Mouse (Mus musculus): ENCODE measurements around the gene Adgrv1.

Adgrv1 gene

GRCm38 (mm10) chr13:81606991-81607390, 26.0 kb downstream of the Adgrv1 start:
- no peak for DNase-seq

- DNase-seq: peak; percentile 38
Observed at GRCm38 (mm10) chr13:81596910-81597607, 35.9 kb downstream of the Adgrv1 start.

GRCm38 (mm10) chr13:81578692-81579091, 54.3 kb downstream of the Adgrv1 start:
- DNase-seq: no peak

GRCm38 (mm10) chr13:81570241-81570821, 62.6 kb downstream of the Adgrv1 start:
- peak; percentile 95 for DNase-seq

GRCm38 (mm10) chr13:81550024-81550423, 82.9 kb downstream of the Adgrv1 start:
- DNase-seq: no peak

GRCm38 (mm10) chr13:81534916-81535315, 98.0 kb downstream of the Adgrv1 start:
- DNase-seq: no peak

- peak; percentile 23 for DNase-seq
Observed at GRCm38 (mm10) chr13:81526687-81527086, 106.3 kb downstream of the Adgrv1 start.

- DNase-seq: no peak
Observed at GRCm38 (mm10) chr13:81510142-81510541, 122.8 kb downstream of the Adgrv1 start.

- no peak for DNase-seq
Observed at GRCm38 (mm10) chr13:81497035-81497434, 135.9 kb downstream of the Adgrv1 start.

- DNase-seq: no peak
Observed at GRCm38 (mm10) chr13:81491971-81492370, 141.0 kb downstream of the Adgrv1 start.

GRCm38 (mm10) chr13:81486980-81487379, 146.0 kb downstream of the Adgrv1 start:
- DNase-seq: no peak

GRCm38 (mm10) chr13:81473750-81474149, 159.2 kb downstream of the Adgrv1 start:
- peak; percentile 15 for DNase-seq

GRCm38 (mm10) chr13:81466661-81467060, 166.3 kb downstream of the Adgrv1 start:
- DNase-seq: peak; percentile 7

- DNase-seq: no peak
Observed at GRCm38 (mm10) chr13:81465794-81466193, 167.2 kb downstream of the Adgrv1 start.

- DNase-seq: no peak
Observed at GRCm38 (mm10) chr13:81449630-81450029, 183.3 kb downstream of the Adgrv1 start.

GRCm38 (mm10) chr13:81449198-81449597, 183.8 kb downstream of the Adgrv1 start:
- no peak for DNase-seq

GRCm38 (mm10) chr13:81441412-81441811, 191.5 kb downstream of the Adgrv1 start:
- no peak for DNase-seq

GRCm38 (mm10) chr13:81439390-81440025, 193.4 kb downstream of the Adgrv1 start:
- DNase-seq: peak; percentile 71

- DNase-seq: no peak
Observed at GRCm38 (mm10) chr13:81437088-81437487, 195.9 kb downstream of the Adgrv1 start.

- peak; percentile 70 for DNase-seq
Observed at GRCm38 (mm10) chr13:81426896-81427755, 205.8 kb downstream of the Adgrv1 start.

GRCm38 (mm10) chr13:81425111-81425510, 207.8 kb downstream of the Adgrv1 start:
- DNase-seq: no peak

- DNase-seq: no peak
Observed at GRCm38 (mm10) chr13:81424002-81424401, 209.0 kb downstream of the Adgrv1 start.

GRCm38 (mm10) chr13:81407881-81408460, 225.0 kb downstream of the Adgrv1 start:
- DNase-seq: no peak

Data from retina, postnatal 1 day (tissue).